Mouse (Mus musculus) embryonic stem cell, embryonic (primary cell): Measurements from ENCODE around the gene Ermp1.

Source experiments
- CTCF ChIA-PET, 4 experiments: fragments of 300-600 bp in 2 of 4; fragments of 350-600 bp in 2 of 4; sonication (Branson Sonifier 250); formaldehyde crosslinking; loops; one replicate each; lab custom pipeline; 2022; ENCODE audit warnings: inconsistent platforms in 2 of 4; lab: Charles Lee
- POLR2A ChIA-PET, 4 experiments: fragments of 300-600 bp in 2 of 4; fragments of 350-600 bp in 2 of 4; sonication (Branson Sonifier 250); formaldehyde crosslinking; loops; one replicate each; lab custom pipeline; 2022; ENCODE audit warnings: antibody characterized with exemption in 4 of 4, inconsistent platforms in 1 of 4; lab: Charles Lee

The Ermp1 gene

GRCm38 (mm10) chr19:29668135-29668534 lies 19.9 kb upstream of the Ermp1 start:
- ChIA-PET POLR2A (interaction anchor here in 2 of 4 experiments (0.9 to 1.7 kb wide), 2 partner anchors 17 to 20 kb away, joined by 3 to 5 read pairs; partner anchors contain the start of gene Ermp1 (in 1 of the 2)), CTCF (no interaction called here)

GRCm38 (mm10) chr19:29666965-29667594 lies 18.9 kb upstream of the Ermp1 start:
- POLR2A ChIA-PET: interaction anchor here in 2 of 4 experiments (0.9 to 2.1 kb wide), 3 partner anchors 18 to 19 kb away, joined by 3 to 11 read pairs (median 5); partner anchors contain the start of gene Ermp1 (in 2 of the 2)
- CTCF ChIA-PET: no interaction called here

GRCm38 (mm10) chr19:29666164-29666563 lies 17.9 kb upstream of the Ermp1 start:
- POLR2A ChIA-PET: interaction anchor here in 1 of 4 experiments (0.6 to 2.1 kb wide), 2 partner anchors 18 to 46 kb away, joined by 3 to 11 read pairs; partner anchors contain the start of gene Ermp1
- CTCF ChIA-PET: no interaction called here

GRCm38 (mm10) chr19:29664934-29665333 lies 16.7 kb upstream of the Ermp1 start:
- POLR2A ChIA-PET: interaction anchor here (0.5 to 2.1 kb wide), 12 partner anchors 8 to 302 kb away, joined by 3 to 11 read pairs (median 4); partner anchors contain the start of gene Ermp1 (in 2 of the 4)

GRCm38 (mm10) chr19:29663780-29664179 lies 15.6 kb upstream of the Ermp1 start:
- ChIA-PET CTCF (interaction anchor here in 1 of 4 experiments (0.9 kb wide), 1 partner anchor 9 kb away, joined by 3 read pairs; no protein-coding TSS in a partner anchor), POLR2A (interaction anchor here in 3 of 4 experiments (0.7 to 2.1 kb wide), 7 partner anchors 9 to 142 kb away, joined by 3 to 9 read pairs (median 4); no protein-coding TSS in a partner anchor)

More at GRCm38 (mm10) chr19:29664934-29665333, 16.7 kb upstream of the Ermp1 start:
- CTCF ChIA-PET: interaction anchor here in 1 of 4 experiments (0.6 kb wide), 1 partner anchor 46 kb away, joined by 3 read pairs; no protein-coding TSS in a partner anchor

GRCm38 (mm10) chr19:29661974-29662580 lies 13.9 kb upstream of the Ermp1 start:
- CTCF ChIA-PET: no interaction called here

GRCm38 (mm10) chr19:29660835-29661764 lies 12.9 kb upstream of the Ermp1 start:
- POLR2A ChIA-PET: interaction anchor here in 2 of 4 experiments (0.8 to 1.3 kb wide), 3 partner anchors 11 to 369 kb away, joined by 3 to 4 read pairs (median 3); partner anchors contain the start of gene Uhrf2 (in 1 of the 2)

More at GRCm38 (mm10) chr19:29661974-29662580, 13.9 kb upstream of the Ermp1 start:
- POLR2A ChIA-PET: interaction anchor here in 2 of 4 experiments (0.8 to 1.3 kb wide), 5 partner anchors 10 to 368 kb away, joined by 3 to 4 read pairs (median 3); partner anchors contain the start of gene Uhrf2 (in 1 of the 2)

GRCm38 (mm10) chr19:29659705-29660104 lies 11.5 kb upstream of the Ermp1 start:
- ChIA-PET POLR2A (interaction anchor here in 2 of 4 experiments (0.7 to 1.4 kb wide), 5 partner anchors 12 to 17 kb away, joined by 3 to 5 read pairs (median 3); partner anchors contain the start of gene Ermp1 (in 1 of the 2)), CTCF (no interaction called here)

More at GRCm38 (mm10) chr19:29660835-29661764, 12.9 kb upstream of the Ermp1 start:
- CTCF ChIA-PET: no interaction called here

GRCm38 (mm10) chr19:29658836-29659235 lies 10.6 kb upstream of the Ermp1 start:
- POLR2A ChIA-PET: interaction anchor here in 1 of 4 experiments (0.9 to 1.4 kb wide), 4 partner anchors 11 to 148 kb away, joined by 3 to 5 read pairs (median 3); partner anchors contain the start of gene Ermp1
- CTCF ChIA-PET: no interaction called here

GRCm38 (mm10) chr19:29657558-29657957 lies 9.3 kb upstream of the Ermp1 start:
- ChIA-PET CTCF (interaction anchor here in 1 of 4 experiments (1.9 kb wide), 1 partner anchor 10 kb away, joined by 5 read pairs; the partner anchor contains the start of gene Ermp1), POLR2A (interaction anchor here in 2 of 4 experiments (0.6 to 1.6 kb wide), 3 partner anchors 9 to 22 kb away, joined by 3 to 5 read pairs (median 4); partner anchors contain the start of gene Ermp1 (in 1 of the 2))

GRCm38 (mm10) chr19:29657033-29657432 lies 8.8 kb upstream of the Ermp1 start:
- CTCF ChIA-PET: interaction anchor here in 1 of 4 experiments (1.9 kb wide), 1 partner anchor 9 kb away, joined by 5 read pairs; the partner anchor contains the start of gene Ermp1
- POLR2A ChIA-PET: interaction anchor here in 3 of 4 experiments (0.5 to 1.7 kb wide), 7 partner anchors 8 to 407 kb away, joined by 3 to 7 read pairs (median 4); partner anchors contain the start of gene Ermp1 (in 2 of the 3)

- CTCF ChIA-PET: interaction anchor here in 1 of 4 experiments (1.9 kb wide), 1 partner anchor 9 kb away, joined by 5 read pairs; the partner anchor contains the start of gene Ermp1
- POLR2A ChIA-PET: interaction anchor here in 3 of 4 experiments (0.5 to 1.7 kb wide), 8 partner anchors 8 to 407 kb away, joined by 3 to 7 read pairs (median 4); partner anchors contain the start of gene Ermp1 (in 2 of the 3)
Measured at GRCm38 (mm10) chr19:29656620-29657019, 8.4 kb upstream of the Ermp1 start.

- POLR2A ChIA-PET: interaction anchor here in 2 of 4 experiments (1.1 to 1.7 kb wide), 3 partner anchors 8 to 80 kb away, joined by 4 to 7 read pairs (median 4); partner anchors contain the start of gene Ermp1 (in 1 of the 2)
- CTCF ChIA-PET: interaction anchor here in 1 of 4 experiments (1.9 kb wide), 1 partner anchor 8 kb away, joined by 5 read pairs; the partner anchor contains the start of gene Ermp1
Measured at GRCm38 (mm10) chr19:29656029-29656428, 7.8 kb upstream of the Ermp1 start.

GRCm38 (mm10) chr19:29655148-29655547 lies 6.9 kb upstream of the Ermp1 start:
- POLR2A ChIA-PET: interaction anchor here in 1 of 4 experiments (1.0 to 1.4 kb wide), 3 partner anchors 8 to 81 kb away, joined by 3 to 4 read pairs (median 4); no protein-coding TSS in a partner anchor
- CTCF ChIA-PET: no interaction called here

- CTCF ChIA-PET: interaction anchor here in 2 of 4 experiments (0.9 kb wide), 2 partner anchors 9 kb away, joined by 3 read pairs; no protein-coding TSS in a partner anchor
- POLR2A ChIA-PET: interaction anchor here (0.5 to 2.5 kb wide), 8 partner anchors 9 to 152 kb away, joined by 3 to 10 read pairs (median 4); no protein-coding TSS in a partner anchor
Measured at GRCm38 (mm10) chr19:29653768-29654265, 5.6 kb upstream of the Ermp1 start.

GRCm38 (mm10) chr19:29649683-29650082 lies 1.5 kb upstream of the Ermp1 start:
- ChIA-PET POLR2A (no interaction called here), CTCF (no interaction called here)
